Mouse (Mus musculus) ES-CJ7 (cell line): ENCODE measurements around the gene C77080.
A peak's percentile ranks its signal among the peaks of the same experiment; 100 is the strongest.

Experiments used
- DNase-seq: peaks from one replicate; pipeline ENCODE4 v3.0.0; 2011; ENCODE audit warnings: low read depth, low spot score

C77080 gene

GRCm38 (mm10) chr4:129261196-129261595, at the start of gene C77080:
Gene C77080 (minus strand): TSS chr4:129261404.
- DNase-seq: no peak

GRCm38 (mm10) chr4:129307936-129308335, 46.7 kb upstream of the C77080 start:
- no peak for DNase-seq

DNA sequence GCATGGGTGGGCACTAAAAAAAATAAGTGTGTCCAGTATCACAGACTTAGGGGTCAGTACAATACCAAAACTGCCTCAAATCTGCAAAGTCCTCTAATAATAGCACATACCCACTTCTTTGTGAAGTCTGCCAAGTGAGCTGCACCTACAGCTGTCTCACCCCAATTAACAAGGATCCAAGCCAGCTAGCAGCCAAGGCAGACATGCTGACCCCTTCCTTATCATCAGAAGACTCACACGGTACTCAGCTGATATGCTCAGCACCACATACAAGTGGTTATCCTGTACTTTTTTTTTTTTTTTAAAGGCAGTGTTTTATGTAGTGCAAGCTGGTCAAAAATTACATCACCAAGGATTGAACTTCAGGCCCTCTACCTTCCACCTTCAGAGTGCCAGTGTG, 43.1 kb upstream of the C77080 start:
- DNase-seq: no peak

DNA sequence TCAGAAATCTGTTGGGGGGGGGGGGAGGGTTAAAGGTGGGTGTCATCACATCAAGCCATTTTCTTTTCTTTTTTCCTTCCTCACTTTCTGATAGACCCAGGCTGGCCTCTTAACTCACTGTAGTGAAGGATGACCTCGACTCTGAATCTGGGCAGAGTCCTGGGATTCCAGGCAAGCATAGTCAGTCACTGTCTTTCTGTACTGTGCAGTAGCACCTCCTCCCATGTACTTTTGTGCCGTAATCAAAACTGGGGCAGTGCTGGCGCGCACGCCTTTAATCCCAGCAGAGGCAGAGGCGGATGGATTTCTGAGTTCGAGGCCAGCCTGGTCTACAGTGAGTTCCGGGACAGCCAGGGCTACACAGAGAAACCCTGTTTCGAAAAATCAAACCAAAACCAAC, 42.6 kb upstream of the C77080 start:
- no peak for DNase-seq

- no peak for DNase-seq
These were observed 42.2 kb upstream of the C77080 start for GRCm38 (mm10) chr4:129303401-129303800.

- DNase-seq: no peak
These were observed 37.9 kb upstream of the C77080 start for GRCm38 (mm10) chr4:129299121-129299520.

GRCm38 (mm10) chr4:129297724-129298123, 36.5 kb upstream of the C77080 start:
- DNase-seq: no peak

GRCm38 (mm10) chr4:129296066-129296465, 34.9 kb upstream of the C77080 start:
- DNase-seq: no peak

GRCm38 (mm10) chr4:129295188-129295587, 34.0 kb upstream of the C77080 start:
- no peak for DNase-seq

- DNase-seq: no peak
These were observed 32.5 kb upstream of the C77080 start for GRCm38 (mm10) chr4:129293702-129294101.

GRCm38 (mm10) chr4:129292831-129293230, 31.6 kb upstream of the C77080 start:
- DNase-seq: no peak

- no peak for DNase-seq
These were observed 28.5 kb upstream of the C77080 start for GRCm38 (mm10) chr4:129289671-129290070.

GRCm38 (mm10) chr4:129288067-129288466, 26.9 kb upstream of the C77080 start:
- DNase-seq: no peak

DNA sequence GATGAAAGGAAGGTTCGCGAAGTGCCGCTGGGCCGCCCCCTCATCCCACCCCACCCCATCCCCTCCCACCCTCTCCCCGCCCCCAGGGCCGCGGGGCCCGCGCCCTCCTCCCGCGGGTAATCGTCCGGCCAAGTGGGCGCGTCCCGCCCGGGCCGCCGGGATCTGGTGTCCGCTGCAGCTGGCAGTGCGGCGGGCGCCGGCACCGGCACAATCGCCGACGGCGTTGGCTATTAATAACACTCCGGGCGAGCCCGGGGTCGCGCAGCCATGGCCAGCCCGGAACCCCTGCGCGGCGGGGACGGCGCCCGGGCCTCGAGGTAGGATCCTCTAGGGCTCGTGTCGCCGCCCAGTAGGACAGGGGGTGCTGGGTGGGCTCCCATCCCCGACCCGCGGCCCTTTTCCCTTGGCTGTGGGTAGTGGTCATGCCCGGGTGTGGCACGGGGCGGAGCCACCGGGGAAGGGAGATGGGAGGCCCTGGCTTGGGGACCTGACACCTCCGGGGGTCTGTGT, 26.3 kb upstream of the C77080 start, which contains the start of gene Sync:
Gene Sync, plus strand, starts transcription at position 146 of the 510 bp plus-strand sequence.
- no peak for DNase-seq

GRCm38 (mm10) chr4:129286683-129287471, 25.7 kb upstream of the C77080 start:
- DNase-seq: peak; percentile 55

GRCm38 (mm10) chr4:129286001-129286682, 24.9 kb upstream of the C77080 start:
- no peak for DNase-seq

DNA sequence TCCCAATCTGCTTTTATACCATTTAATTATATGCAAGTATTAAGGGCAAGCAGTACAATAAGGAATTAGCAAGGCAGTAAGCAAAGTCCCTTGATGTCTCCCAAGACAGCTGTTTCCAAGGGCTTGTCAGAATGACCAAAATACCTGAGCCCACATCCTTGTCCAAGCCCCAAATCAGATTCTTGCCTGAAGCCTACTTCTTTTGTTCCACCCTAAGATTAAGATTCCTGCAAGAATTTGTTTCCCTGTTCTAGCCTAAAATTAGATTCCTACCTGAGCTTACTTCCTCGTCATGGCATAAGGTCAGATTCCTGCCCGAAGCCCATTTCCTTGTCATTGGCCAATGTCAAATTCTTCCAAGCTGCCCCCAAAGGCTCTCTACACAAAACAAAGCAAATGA, 23.5 kb upstream of the C77080 start:
- DNase-seq: no peak

- DNase-seq: no peak
These were observed 22.0 kb upstream of the C77080 start for GRCm38 (mm10) chr4:129283226-129283625.

DNA sequence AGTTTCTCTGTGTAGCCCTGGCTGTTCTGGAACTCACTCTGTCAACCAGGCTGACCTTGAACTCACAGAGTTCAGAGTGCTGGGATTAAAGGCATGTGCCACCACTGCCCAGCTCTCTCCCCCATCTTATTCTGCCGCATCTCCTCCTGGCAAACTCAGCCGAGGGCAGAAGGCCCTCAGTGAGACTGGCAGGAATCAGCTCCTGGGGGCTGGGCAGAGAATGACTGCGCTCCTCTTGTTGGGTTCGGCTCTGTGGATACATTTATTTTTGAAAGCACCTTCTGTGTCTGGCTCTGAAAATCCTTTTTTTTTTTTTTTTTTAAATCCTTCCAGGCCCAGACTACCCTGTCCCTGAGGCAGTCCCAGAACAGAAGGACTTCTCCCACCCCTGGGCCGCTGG, 21.6 kb upstream of the C77080 start:
- no peak for DNase-seq

GRCm38 (mm10) chr4:129276453-129276865, 15.3 kb upstream of the C77080 start:
- peak; percentile 91 for DNase-seq

GRCm38 (mm10) chr4:129272756-129273046, 11.5 kb upstream of the C77080 start:
- no peak for DNase-seq

GRCm38 (mm10) chr4:129271991-129272755, 11.0 kb upstream of the C77080 start:
- DNase-seq: peak; percentile 93
